Mouse (Mus musculus): ENCODE measurements around the gene Acd.

The Acd gene

GRCm38 (mm10) chr8:105700566-105700965 lies 336 bp downstream of the Acd start:
- peak; percentile 73 for DNase-seq

GRCm38 (mm10) chr8:105699488-105700215 lies 1.2 kb downstream of the Acd start:
- DNase-seq: no peak

GRCm38 (mm10) chr8:105698734-105699133 lies 2.2 kb downstream of the Acd start:
- DNase-seq: no peak

GRCm38 (mm10) chr8:105697196-105697780 lies 3.6 kb downstream of the Acd start:
- no peak for DNase-seq

GRCm38 (mm10) chr8:105695080-105695780 lies 5.7 kb downstream of the Acd start:
- DNase-seq: no peak

- no peak for DNase-seq
These were observed 6.7 kb downstream of the Acd start for GRCm38 (mm10) chr8:105694051-105694799.

GRCm38 (mm10) chr8:105693648-105694047 lies 7.3 kb downstream of the Acd start:
- DNase-seq: peak; percentile 59

- DNase-seq: no peak
These were observed 8.3 kb downstream of the Acd start for GRCm38 (mm10) chr8:105692449-105693182.

GRCm38 (mm10) chr8:105690978-105691377 lies 9.9 kb downstream of the Acd start:
- DNase-seq: no peak

- DNase-seq: no peak
These were observed 10.9 kb downstream of the Acd start for GRCm38 (mm10) chr8:105689983-105690360.

- no peak for DNase-seq
These were observed 11.5 kb downstream of the Acd start for GRCm38 (mm10) chr8:105689256-105689982.

GRCm38 (mm10) chr8:105688242-105688752 lies 12.6 kb downstream of the Acd start:
- DNase-seq: no peak

- no peak for DNase-seq
These were observed 13.4 kb downstream of the Acd start for GRCm38 (mm10) chr8:105687512-105687911.

GRCm38 (mm10) chr8:105686551-105686950 lies 14.4 kb downstream of the Acd start:
- DNase-seq: no peak

GRCm38 (mm10) chr8:105685796-105686308 lies 15.1 kb downstream of the Acd start, which contains the start of gene Carmil2:
TSS of gene Carmil2 (plus strand) at chr8:105686274.
- peak; percentile 81 for DNase-seq

- no peak for DNase-seq
These were observed 15.6 kb downstream of the Acd start for GRCm38 (mm10) chr8:105685325-105685724.

- no peak for DNase-seq
These were observed 23.0 kb downstream of the Acd start for GRCm38 (mm10) chr8:105677891-105678290.

GRCm38 (mm10) chr8:105661167-105661566 lies 39.7 kb downstream of the Acd start:
- peak; percentile 62 for DNase-seq

- DNase-seq: no peak
These were observed 43.3 kb downstream of the Acd start for GRCm38 (mm10) chr8:105657641-105658040.

GRCm38 (mm10) chr8:105648929-105649328 lies 52.0 kb downstream of the Acd start:
- DNase-seq: no peak
